In genomic region chr6:29832356-29832755, GRCm38 (mm10) we compare ENCODE assay signal across 22 mouse cellular contexts.
DNase-seq lines count a peak whose midpoint lies in the region; ATAC-seq and TF ChIP-seq lines count a peak whose summit lies in the region.
"Had no signal": no experiment of that assay in that cellular context is flagged by ENCODE, and none has a peak within 500 bp of the region (broad histone marks: within the 10 kb centered on the region; RNA-seq: fewer than 3 reads in every experiment).

No protein-coding gene starts in this region.

- H3K9ac ChIP-seq in kidney, embryonic 16.5 days (replicated peaks; ENCODE audit: low read length): no peak overlapping the region
- H3K9ac ChIP-seq in neural tube, embryonic 13.5 days: no peak overlapping the region
- H3K9ac ChIP-seq: embryonic facial prominence, embryonic 12.5 days; forebrain, embryonic 13.5 days; forebrain, embryonic 15.5 days had no signal

- H3K27me3 ChIP-seq in kidney, adult 2 months (replicated peaks; ENCODE audit: control insufficient read depth, insufficient read depth, low read length): no peaks in the 10 kb centered on the region
- no peaks in the 10 kb centered on the region for H3K27me3 ChIP-seq in kidney, embryonic 16.5 days (ENCODE audit: insufficient read depth, low read length)
- H3K27me3 ChIP-seq in neural tube, embryonic 13.5 days: no peaks in the 10 kb centered on the region
- H3K27me3 ChIP-seq: CH12.LX; embryonic facial prominence, embryonic 12.5 days; forebrain, embryonic 13.5 days; forebrain, embryonic 15.5 days; Patski had no signal

- WGBS in kidney, adult 2 months: 64% methylated on average over 4 of the region's 4 CpGs
- 78% methylated on average over 4 of the region's 4 CpGs for WGBS in kidney, embryonic 16.5 days
- WGBS in neural tube, embryonic 13.5 days: 78% methylated on average over 4 of the region's 4 CpGs

- H3K9me3 ChIP-seq in kidney, embryonic 16.5 days (ENCODE audit: low read length): no peaks in the 10 kb centered on the region
- H3K9me3 ChIP-seq in neural tube, embryonic 13.5 days: no peaks in the 10 kb centered on the region
- H3K9me3 ChIP-seq: embryonic facial prominence, embryonic 10.5 days; embryonic facial prominence, embryonic 12.5 days; forebrain, embryonic 13.5 days; forebrain, embryonic 15.5 days; G1E had no signal

- H3K4me1 ChIP-seq in kidney, adult 2 months (ENCODE audit: control insufficient read depth, insufficient read depth, low read length): peaks cover 29% of the 10 kb centered on the region
- H3K4me1 ChIP-seq in kidney, embryonic 16.5 days (ENCODE audit: insufficient read depth, low read length): peaks cover 6% of the 10 kb centered on the region; the same call in 1 of the 2 replicates
- H3K4me1 ChIP-seq in neural tube, embryonic 13.5 days (replicated peaks): no peaks in the 10 kb centered on the region
- H3K4me1 ChIP-seq: embryonic facial prominence, embryonic 10.5 days; embryonic facial prominence, embryonic 12.5 days; forebrain, embryonic 13.5 days; forebrain, embryonic 15.5 days had no signal

- H3K4me2 ChIP-seq in kidney, embryonic 16.5 days (replicated peaks; ENCODE audit: low read depth, low read length): no peak overlapping the region
- H3K4me2 ChIP-seq in neural tube, embryonic 13.5 days: no peak overlapping the region
- H3K4me2 ChIP-seq: embryonic facial prominence, embryonic 12.5 days; forebrain, embryonic 13.5 days; forebrain, embryonic 15.5 days had no signal

- DNase-seq in kidney, adult 2 months: peak; percentile 65
- DNase-seq in kidney, postnatal 14 days: peak; percentile 43
- no peak for DNase-seq in kidney, postnatal 10 days
- DNase-seq in neural tube, embryonic 10.5 days (ENCODE audit: extremely low spot score, low spot score): no peak
- DNase-seq: adrenal gland, adult 8-10 months; B cell, adult 2 months; cerebellum, adult 11-12 months; cerebellum, adult 2 months; cerebellum, adult 9-10 months; cerebellum, postnatal 10 days; cerebellum, postnatal 25 days had no signal

- peak overlapping the region; percentile 91 for H3K27ac ChIP-seq in kidney, adult 2 months (ENCODE audit: insufficient read depth, low read depth, low read length)
- no peak overlapping the region for H3K27ac ChIP-seq in kidney, embryonic 16.5 days (ENCODE audit: low read length)
- no peak overlapping the region for H3K27ac ChIP-seq in neural tube, embryonic 13.5 days (replicated peaks)
- H3K27ac ChIP-seq: embryonic facial prominence, embryonic 10.5 days; embryonic facial prominence, embryonic 12.5 days; forebrain, embryonic 13.5 days; forebrain, embryonic 15.5 days had no signal

- TF ChIP-seq POLR2A in kidney, adult 2 months (IDR thresholded peaks at IDR 0.05; ENCODE audit: low read depth, low read length): no peak

- no peak for ATAC-seq in kidney, embryonic 16.5 days (ENCODE audit: low FRiP score, low TSS enrichment)
- ATAC-seq in neural tube, embryonic 13.5 days (ENCODE audit: low read depth): peak; percentile 50; the same call in 1 of the 2 replicates
- ATAC-seq: activated CD4-positive, CD25-positive, alpha-beta regulatory T cell, adult 4 months; CD4-positive, CD25-positive, alpha-beta regulatory T cell, adult 4 months; forebrain, embryonic 13.5 days; forebrain, embryonic 15.5 days; Patski had no signal

- no peak overlapping the region for H3K4me3 ChIP-seq in kidney, adult 2 months (ENCODE audit: insufficient read depth, low read depth, low read length)
- no peak overlapping the region for H3K4me3 ChIP-seq in kidney, embryonic 16.5 days (ENCODE audit: low read length)
- no peak overlapping the region for H3K4me3 ChIP-seq in neural tube, embryonic 13.5 days
- H3K4me3 ChIP-seq: embryonic facial prominence, embryonic 10.5 days; embryonic facial prominence, embryonic 12.5 days; forebrain, embryonic 13.5 days; forebrain, embryonic 15.5 days had no signal

- H3K36me3 ChIP-seq in kidney, adult 2 months (ENCODE audit: control insufficient read depth, insufficient read depth, low read length): no peaks in the 10 kb centered on the region; the same call in 1 of the 2 replicates
- H3K36me3 ChIP-seq in kidney, embryonic 16.5 days (ENCODE audit: insufficient read depth, low read length): no peaks in the 10 kb centered on the region
- no peaks in the 10 kb centered on the region for H3K36me3 ChIP-seq in neural tube, embryonic 13.5 days
- H3K36me3 ChIP-seq: embryonic facial prominence, embryonic 12.5 days; forebrain, embryonic 15.5 days had no signal

- TF ChIP-seq CTCF in kidney, adult 2 months (conservative IDR thresholded peaks at IDR 0.05; ENCODE audit: insufficient read depth, insufficient read length, low read depth, low read length): no peak

Comparison
In these comparisons a context has a peak if more than half of its experiments do, and no peak if none do; other contexts are left out.
1. DNase-seq: peak in kidney, adult 2 months (single experiment) and kidney, postnatal 14 days (single experiment); none in kidney, postnatal 10 days (single experiment) and neural tube, embryonic 10.5 days (single experiment).